Mouse (Mus musculus) kidney, adult 2 months (tissue): ENCODE measurements around the gene Tecpr1.

Source experiments
- CTCF ChIP-seq: fragments of 200-500 bp; conservative IDR thresholded peaks from 2 replicates; pipeline ENCODE4 v1.5.1; 2011; ENCODE audit warnings: low read depth, mild to moderate bottlenecking, control low read depth, low read length, moderate library complexity, mixed read lengths; ENCODE audit not compliant: insufficient read depth, insufficient read length
- POLR2A ChIP-seq: fragments of 200-500 bp; IDR thresholded peaks from one replicate; pipeline ENCODE4 v1.6.1; 2011; ENCODE audit warnings: low read depth, low read length, control low read depth

GRCm38 (mm10) chr5:144151270-144151669 is 72.1 kb downstream of the Tecpr1 start:
- TF ChIP-seq POLR2A (no peak), CTCF (no peak)
